In genomic region chr1:127718290-127718689, GRCm38 (mm10) we compare ENCODE assay signal across 30 mouse cellular contexts. TPM values are rescaled to one million over a fixed set of nuclear protein-coding genes. Genes with fewer than 3 reads are reported as not detected.
"Had no signal": no experiment of that assay in that cellular context is flagged by ENCODE, and none has a peak within 500 bp of the region (broad histone marks: within the 10 kb centered on the region; RNA-seq: fewer than 3 reads in every experiment).

No protein-coding gene starts in this region.

- H3K36me3 ChIP-seq: embryonic facial prominence, embryonic 10.5 days; embryonic facial prominence, embryonic 12.5 days; embryonic facial prominence, embryonic 13.5 days; embryonic facial prominence, embryonic 15.5 days; forebrain, embryonic 10.5 days; forebrain, embryonic 12.5 days; forebrain, embryonic 15.5 days had no signal

- H3K9me3 ChIP-seq: embryonic facial prominence, embryonic 10.5 days; embryonic facial prominence, embryonic 12.5 days; embryonic facial prominence, embryonic 13.5 days; embryonic facial prominence, embryonic 15.5 days; forebrain, embryonic 10.5 days; forebrain, embryonic 12.5 days; forebrain, embryonic 13.5 days; forebrain, embryonic 15.5 days had no signal

- H3K4me1 ChIP-seq: embryonic facial prominence, embryonic 10.5 days; embryonic facial prominence, embryonic 12.5 days; embryonic facial prominence, embryonic 13.5 days; embryonic facial prominence, embryonic 15.5 days; forebrain, embryonic 10.5 days; forebrain, embryonic 12.5 days; forebrain, embryonic 13.5 days; forebrain, embryonic 15.5 days had no signal

- H3K4me2 ChIP-seq: embryonic facial prominence, embryonic 12.5 days; embryonic facial prominence, embryonic 13.5 days; embryonic facial prominence, embryonic 15.5 days; forebrain, embryonic 12.5 days; forebrain, embryonic 13.5 days; forebrain, embryonic 15.5 days had no signal

- H3K27me3 ChIP-seq: embryonic facial prominence, embryonic 12.5 days; embryonic facial prominence, embryonic 13.5 days; embryonic facial prominence, embryonic 15.5 days; forebrain, embryonic 12.5 days; forebrain, embryonic 13.5 days; forebrain, embryonic 15.5 days had no signal

- H3K27ac ChIP-seq: embryonic facial prominence, embryonic 10.5 days; embryonic facial prominence, embryonic 12.5 days; embryonic facial prominence, embryonic 13.5 days; embryonic facial prominence, embryonic 15.5 days; forebrain, embryonic 10.5 days; forebrain, embryonic 12.5 days; forebrain, embryonic 13.5 days; forebrain, embryonic 15.5 days; gastrocnemius, adult 2 months; heart, adult 2 months had no signal

- DNase-seq: cerebellum, adult 2 months; cerebellum, adult 8-10 months; cerebellum, adult 9-10 months; cerebellum, adult 9-11 months; cerebellum, postnatal 10 days; cerebellum, postnatal 14 days; cerebellum, postnatal 25 days; cerebellum, postnatal 36 days; embryo, embryonic 11 days; forebrain, postnatal 0 days; gastrocnemius, adult 2 months; gastrocnemius, postnatal 10 days; gastrocnemius, postnatal 14 days; gastrocnemius, postnatal 25 days; gastrocnemius, postnatal 36 days; heart, adult 18-20 months; heart, adult 2 months had no signal

- H3K9ac ChIP-seq: embryonic facial prominence, embryonic 12.5 days; embryonic facial prominence, embryonic 13.5 days; embryonic facial prominence, embryonic 15.5 days; forebrain, embryonic 12.5 days; forebrain, embryonic 13.5 days; forebrain, embryonic 15.5 days; forebrain, postnatal 0 days had no signal

- H3K4me3 ChIP-seq: embryonic facial prominence, embryonic 10.5 days; embryonic facial prominence, embryonic 12.5 days; embryonic facial prominence, embryonic 13.5 days; embryonic facial prominence, embryonic 15.5 days; erythroblast, embryonic 14.5 days; forebrain, embryonic 10.5 days; forebrain, embryonic 12.5 days; forebrain, embryonic 13.5 days; forebrain, embryonic 15.5 days; gastrocnemius, adult 2 months; heart, adult 2 months had no signal

- ATAC-seq: forebrain, embryonic 13.5 days; forebrain, embryonic 14.5 days; forebrain, embryonic 15.5 days; forebrain, embryonic 16.5 days; forebrain, postnatal 0 days had no signal

RNA-seq across cellular contexts. Expression of gene Acmsd, which starts 10.9 kb away (rescaled TPM):
- polyA plus RNA-seq: embryonic facial prominence, embryonic 13.5 days; forebrain, embryonic 13.5 days; forebrain, embryonic 14.5 days; forebrain, embryonic 15.5 days; forebrain, embryonic 16.5 days; forebrain, postnatal 0 days; frontal cortex, adult 2 months; gonadal fat pad, adult 2 months had no signal

RNA-seq across cellular contexts. Expression of gene Tmem163, which starts 38.9 kb away (rescaled TPM):
- polyA plus RNA-seq: erythroblast, embryonic 14.5 days had no signal
